Mouse (Mus musculus) frontal cortex, postnatal 10 days (tissue): Measurements from ENCODE around the gene Copz2.
"Not testable (repeated sequence)": the region's sequence is repeated elsewhere in the genome, so short reads cannot be mapped to it uniquely, and the experiment has no call there.

ENCODE experiments used
- DNase-seq, 2 experiments: peaks; one replicate each; pipeline ENCODE4 v3.0.0; 2022; ENCODE audit warnings: low spot score in 2 of 2, mixed read lengths in 1 of 2

Copz2 gene

GRCm38 (mm10) chr11:96849681-96850467 lies at the start of gene Copz2:
Gene Copz2, plus strand, starts transcription at chr11:96849870.
- no peak for DNase-seq

GRCm38 (mm10) chr11:96805606-96806005 lies 44.1 kb upstream of the Copz2 start:
- no peak for DNase-seq

GRCm38 (mm10) chr11:96808066-96808465 lies 41.6 kb upstream of the Copz2 start:
- no peak for DNase-seq

- DNase-seq: no peak
Observed at GRCm38 (mm10) chr11:96809562-96810235, 40.0 kb upstream of the Copz2 start.

GRCm38 (mm10) chr11:96811188-96811587 lies 38.5 kb upstream of the Copz2 start:
- not testable (repeated sequence) for DNase-seq

GRCm38 (mm10) chr11:96813455-96813854 lies 36.2 kb upstream of the Copz2 start:
- no peak for DNase-seq

- no peak for DNase-seq
Observed at GRCm38 (mm10) chr11:96813920-96814319, 35.8 kb upstream of the Copz2 start.

- no peak for DNase-seq
Observed at GRCm38 (mm10) chr11:96814443-96814842, 35.2 kb upstream of the Copz2 start.

GRCm38 (mm10) chr11:96815895-96816294 lies 33.8 kb upstream of the Copz2 start:
- DNase-seq: no peak

- DNase-seq: no peak
Observed at GRCm38 (mm10) chr11:96816494-96816893, 33.2 kb upstream of the Copz2 start.

- DNase-seq: no peak
Observed at GRCm38 (mm10) chr11:96816979-96817378, 32.7 kb upstream of the Copz2 start.

- no peak for DNase-seq
Observed at GRCm38 (mm10) chr11:96818128-96818710, 31.5 kb upstream of the Copz2 start.

GRCm38 (mm10) chr11:96821956-96822355 lies 27.7 kb upstream of the Copz2 start:
- DNase-seq: no peak

- DNase-seq: no peak
Observed at GRCm38 (mm10) chr11:96822675-96823470, 26.8 kb upstream of the Copz2 start.

- peak in 1 of 2 experiments; percentile 43 for DNase-seq
Observed at GRCm38 (mm10) chr11:96823471-96823837, 26.2 kb upstream of the Copz2 start.

GRCm38 (mm10) chr11:96823880-96824782 lies 25.5 kb upstream of the Copz2 start:
- peak; percentile 84 to 90 for DNase-seq

- DNase-seq: peak; percentile 50 to 57
Observed at GRCm38 (mm10) chr11:96824783-96825495, 24.7 kb upstream of the Copz2 start.

- no peak for DNase-seq
Observed at GRCm38 (mm10) chr11:96826481-96826880, 23.2 kb upstream of the Copz2 start.

GRCm38 (mm10) chr11:96827062-96827581 lies 22.5 kb upstream of the Copz2 start:
- DNase-seq: no peak

- no peak for DNase-seq
Observed at GRCm38 (mm10) chr11:96827917-96828316, 21.8 kb upstream of the Copz2 start.
